In the genomic region with DNA sequence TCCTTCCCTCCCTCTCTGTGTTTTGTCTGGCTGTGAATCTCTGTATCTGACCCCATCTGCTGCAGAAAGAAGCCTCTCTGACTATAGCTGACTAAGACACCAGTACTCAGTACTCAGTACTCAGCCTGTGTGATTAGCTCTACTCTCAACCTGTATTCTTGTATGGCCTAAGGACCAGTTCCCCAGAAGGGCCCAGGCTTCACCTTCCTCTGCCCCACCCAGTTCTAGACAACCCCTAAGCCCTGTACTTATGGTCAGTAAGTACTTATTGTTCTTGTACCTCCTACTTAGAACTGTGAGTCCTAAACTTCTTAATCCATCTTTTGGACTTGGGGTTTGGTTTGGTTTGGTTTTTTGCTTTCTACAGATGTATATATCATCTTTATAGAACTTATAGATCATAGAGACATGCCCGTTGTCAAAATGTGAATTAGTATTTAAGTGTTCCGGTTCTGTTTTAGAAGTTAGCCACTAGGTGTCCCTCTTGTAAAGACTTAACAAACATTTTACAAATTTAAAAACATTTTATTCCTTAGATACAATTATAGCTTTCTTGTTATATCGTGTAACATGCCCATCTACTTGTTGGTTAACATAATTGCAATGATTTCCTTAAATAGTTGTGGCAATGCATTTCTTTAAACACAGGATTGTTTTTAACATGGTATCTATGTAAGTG, we compare ENCODE assay signal across 9 mouse cellular contexts. TPM values are rescaled to one million over a fixed set of nuclear protein-coding genes. Genes with fewer than 3 reads are reported as not detected.
DNase-seq lines count a peak whose midpoint lies in the region; ATAC-seq and TF ChIP-seq lines count a peak whose summit lies in the region.
"Had no signal": no experiment of that assay in that cellular context is flagged by ENCODE, and none has a peak within 500 bp of the region (broad histone marks: within the 10 kb centered on the region; RNA-seq: fewer than 3 reads in every experiment).

No protein-coding gene starts in this region.

- H3K79me2 ChIP-seq in liver, adult 2 months (ENCODE audit: control insufficient read depth, insufficient read depth, low read length): no peaks in the 10 kb centered on the region

- H3K27me3 ChIP-seq in forebrain, embryonic 14.5 days (replicated peaks; ENCODE audit: control insufficient read depth, insufficient read depth, low read length): no peaks in the 10 kb centered on the region
- H3K27me3 ChIP-seq in forebrain, embryonic 10.5 days (ENCODE audit: poor library complexity, severe bottlenecking): no peaks in the 10 kb centered on the region
- H3K27me3 ChIP-seq in liver, adult 2 months (ENCODE audit: control insufficient read depth, insufficient read depth, low read length): no peaks in the 10 kb centered on the region
- H3K27me3 ChIP-seq in midbrain, embryonic 14.5 days (ENCODE audit: control insufficient read depth, insufficient read depth, low read length): no peaks in the 10 kb centered on the region

- H3K4me1 ChIP-seq in forebrain, embryonic 14.5 days (ENCODE audit: control insufficient read depth, insufficient read depth, low read length): no peaks in the 10 kb centered on the region
- H3K4me1 ChIP-seq in forebrain, embryonic 10.5 days: no peaks in the 10 kb centered on the region
- H3K4me1 ChIP-seq in liver, adult 2 months (ENCODE audit: control insufficient read depth, insufficient read depth, low read length): no peaks in the 10 kb centered on the region
- H3K4me1 ChIP-seq in midbrain, embryonic 14.5 days (ENCODE audit: control insufficient read depth, insufficient read depth, low read length): no peaks in the 10 kb centered on the region

- intact Hi-C loops in left cerebral cortex, postnatal 25 days (cut with DNase I): loop anchor here (1.0 kb wide), 2 partner anchors 146 to 322 kb away; no protein-coding TSS in a partner anchor

- TF ChIP-seq POLR2A in liver, adult 2 months (IDR thresholded peaks at IDR 0.05; ENCODE audit: extremely low read depth, insufficient read depth, low read length): no peak

- H3K9me3 ChIP-seq in forebrain, embryonic 14.5 days (replicated peaks; ENCODE audit: control insufficient read depth, low read length): no peaks in the 10 kb centered on the region
- no peaks in the 10 kb centered on the region for H3K9me3 ChIP-seq in forebrain, embryonic 10.5 days
- H3K9me3 ChIP-seq in midbrain, embryonic 14.5 days (ENCODE audit: control insufficient read depth, low read length): no peaks in the 10 kb centered on the region

- peak; percentile 52 for TF ChIP-seq CTCF in liver, adult 2 months (IDR thresholded peaks at IDR 0.05; ENCODE audit: low read depth, low read length)

- peaks cover 43% of the 10 kb centered on the region for H3K36me3 ChIP-seq in forebrain, embryonic 14.5 days (ENCODE audit: control insufficient read depth, insufficient read depth, low read length)
- peaks cover 83% of the 10 kb centered on the region for H3K36me3 ChIP-seq in forebrain, embryonic 10.5 days (replicated peaks)
- peaks cover 14% of the 10 kb centered on the region for H3K36me3 ChIP-seq in liver, adult 2 months (ENCODE audit: control insufficient read depth, insufficient read depth, low read length)
- peaks cover 58% of the 10 kb centered on the region for H3K36me3 ChIP-seq in midbrain, embryonic 14.5 days (ENCODE audit: control insufficient read depth, insufficient read depth, low read length)

- 63% methylated on average over 3 of the region's 3 CpGs for WGBS in forebrain, embryonic 14.5 days
- 79% methylated on average over 3 of the region's 3 CpGs for WGBS in forebrain, embryonic 10.5 days
- 40% methylated on average over 3 of the region's 3 CpGs for WGBS in liver, adult 2 months
- 69% methylated on average over 3 of the region's 3 CpGs for WGBS in midbrain, embryonic 14.5 days

- H3K27ac ChIP-seq in forebrain, embryonic 14.5 days (ENCODE audit: low read depth, low read length): no peak overlapping the region
- H3K27ac ChIP-seq in forebrain, embryonic 10.5 days: no peak overlapping the region
- no peak overlapping the region for H3K27ac ChIP-seq in liver, adult 2 months (replicated peaks; ENCODE audit: insufficient read depth, low read depth, low read length)
- no peak overlapping the region for H3K27ac ChIP-seq in midbrain, embryonic 14.5 days (replicated peaks; ENCODE audit: low read depth, low read length)

- peak; percentile 64 for DNase-seq in forebrain, embryonic 14.5 days (ENCODE audit: low spot score)
- DNase-seq in forebrain, embryonic 10.5 days (ENCODE audit: extremely low spot score, low spot score): no peak
- peak; percentile 44 for DNase-seq in liver, adult 2 months (ENCODE audit: extremely low read depth, low read depth, low spot score)
- DNase-seq in liver (no peak), adipocyte (ENCODE audit: low spot score) (peak; percentile 48)
- DNase-seq in midbrain, embryonic 14.5 days: peak; percentile 70
- DNase-seq in cerebellum, postnatal 14 days: no peak
- DNase-seq in left cerebral cortex, postnatal 25 days (ENCODE audit: low spot score in 2 of 2): no peak
- DNase-seq: cerebellum, adult 8-10 months had no signal

- H3K4me3 ChIP-seq in forebrain, embryonic 14.5 days (ENCODE audit: low read depth, low read length): no peak overlapping the region
- H3K4me3 ChIP-seq in forebrain, embryonic 10.5 days: no peak overlapping the region
- no peak overlapping the region for H3K4me3 ChIP-seq in liver, adult 2 months (ENCODE audit: insufficient read depth, low read depth, low read length)
- no peak overlapping the region for H3K4me3 ChIP-seq in midbrain, embryonic 14.5 days (replicated peaks; ENCODE audit: low read depth, low read length)

- no peak overlapping the region for H3K9ac ChIP-seq in forebrain, embryonic 14.5 days (ENCODE audit: low read length)
- no peak overlapping the region for H3K9ac ChIP-seq in liver, adult 2 months (ENCODE audit: low read depth, low read length)
- no peak overlapping the region for H3K9ac ChIP-seq in midbrain, embryonic 14.5 days (replicated peaks; ENCODE audit: low read length)

- H3K4me2 ChIP-seq in forebrain, embryonic 14.5 days (ENCODE audit: low read length): no peak overlapping the region
- no peak overlapping the region for H3K4me2 ChIP-seq in midbrain, embryonic 14.5 days (ENCODE audit: low read length)

- peak; percentile 40; the same call in 1 of the 2 replicates for ATAC-seq in forebrain, embryonic 14.5 days
- ATAC-seq in midbrain, embryonic 14.5 days (ENCODE audit: low FRiP score, low TSS enrichment): no peak

RNA-seq across cellular contexts. Expression of a gene that starts 7.7 kb away (rescaled TPM):
- polyA plus RNA-seq in forebrain, embryonic 14.5 days (2014; fragmentation: Nextera tagmentation; extraction: Ambion mirVana): 28.0 and 28.8 TPM in 2 replicates
- polyA plus RNA-seq in forebrain, embryonic 10.5 days (2016; fragmentation: Nextera tagmentation; extraction: Ambion mirVana): 49.9 and 56.8 TPM in 2 replicates
- total RNA-seq in liver, adult 2 months (2014; rRNA removed): 3.9 and 4.9 TPM in 2 replicates
- polyA plus RNA-seq in liver, adult 2 months (2012; rRNA removed): 1.6 and 1.8 TPM in 2 replicates
- polyA plus RNA-seq in midbrain, embryonic 14.5 days (2014; fragmentation: Nextera tagmentation; extraction: Ambion mirVana): 27.5 and 32.9 TPM in 2 replicates
- 10 to 100 TPM; 15.8 to 16.7 TPM for total RNA-seq in left cerebral cortex, postnatal 25 days (2021)

Comparison
In these comparisons a context has a peak if more than half of its experiments do, and no peak if none do; other contexts are left out.
1. DNase-seq: peak in forebrain, embryonic 14.5 days (single experiment), liver, adult 2 months (single experiment), adipocyte (single experiment) and midbrain, embryonic 14.5 days (single experiment); none in forebrain, embryonic 10.5 days (single experiment), liver (single experiment), cerebellum, postnatal 14 days (0 of 2) and left cerebral cortex, postnatal 25 days (0 of 2).
2. RNA of a gene that starts 7.7 kb away (polyA plus RNA-seq): 49.9 to 56.8 TPM in forebrain, embryonic 10.5 days, 27.5 to 32.9 TPM in midbrain, embryonic 14.5 days and 28.0 to 28.8 TPM in forebrain, embryonic 14.5 days; 1.6 to 1.8 TPM in liver, adult 2 months; every median in the first group is over 10 times any median in the second.